Comparison of ENCODE assay signal across 10 mouse cellular contexts in the genomic region with DNA sequence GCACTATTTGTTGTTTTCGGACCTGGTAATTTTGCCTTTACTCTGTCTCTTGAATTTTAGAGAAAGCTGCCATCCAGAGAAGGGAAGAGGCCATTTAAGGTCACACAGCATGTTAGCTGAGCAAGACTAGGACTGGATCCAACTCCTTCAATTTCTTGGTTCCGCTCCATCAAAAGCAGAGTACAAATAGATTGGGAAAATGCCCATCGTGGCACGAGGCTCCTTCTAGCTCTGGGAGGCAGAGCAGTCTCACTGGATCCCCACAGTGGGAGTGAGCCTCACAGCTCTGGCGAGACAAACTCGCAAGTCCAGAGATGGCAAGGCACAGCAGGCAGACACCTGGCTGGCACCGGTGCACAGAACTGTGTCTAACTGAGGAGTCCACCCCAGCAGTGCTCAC.
DNase-seq lines count a peak whose midpoint lies in the region; ATAC-seq lines count a peak whose summit lies in the region.
"Had no signal": no experiment of that assay in that cellular context is flagged by ENCODE, and none has a peak within 500 bp of the region (broad histone marks: within the 10 kb centered on the region; RNA-seq: fewer than 3 reads in every experiment).

No protein-coding gene starts in this region.

- no peaks in the 10 kb centered on the region for H3K27me3 ChIP-seq in kidney, embryonic 15.5 days
- H3K27me3 ChIP-seq in heart, embryonic 15.5 days = peaks cover 7% of the 10 kb centered on the region; the same call in 1 of the 2 replicates
- H3K27me3 ChIP-seq: stomach, embryonic 15.5 days had no signal

- no peaks in the 10 kb centered on the region for H3K9me3 ChIP-seq in kidney, embryonic 15.5 days (replicated peaks)
- H3K9me3 ChIP-seq in heart, embryonic 15.5 days (replicated peaks) = no peaks in the 10 kb centered on the region
- H3K9me3 ChIP-seq: megakaryocyte, embryonic 14.5 days; stomach, embryonic 15.5 days had no signal

- H3K27ac ChIP-seq in kidney, embryonic 15.5 days = no peak overlapping the region
- H3K27ac ChIP-seq in heart, embryonic 15.5 days = no peak overlapping the region
- H3K27ac ChIP-seq: stomach, embryonic 15.5 days had no signal

- H3K4me1 ChIP-seq in kidney, embryonic 15.5 days = peaks cover 11% of the 10 kb centered on the region; the same call in 1 of the 2 replicates
- no peaks in the 10 kb centered on the region for H3K4me1 ChIP-seq in heart, embryonic 15.5 days (replicated peaks)
- H3K4me1 ChIP-seq: stomach, embryonic 15.5 days had no signal

- 79% methylated on average over 7 of the region's 7 CpGs for WGBS in kidney, embryonic 15.5 days
- 77% methylated on average over 7 of the region's 7 CpGs for WGBS in heart, embryonic 15.5 days

- H3K36me3 ChIP-seq in kidney, embryonic 15.5 days = no peaks in the 10 kb centered on the region
- H3K36me3 ChIP-seq in heart, embryonic 15.5 days = no peaks in the 10 kb centered on the region
- H3K36me3 ChIP-seq: stomach, embryonic 15.5 days had no signal

- no peak for ATAC-seq in kidney, embryonic 15.5 days (replicated peaks; ENCODE audit: low FRiP score)
- 0 out of 2 replicates have a peak, but pooled peaks have one; percentile 35 for ATAC-seq in heart, embryonic 15.5 days (replicated peaks; ENCODE audit: insufficient number of reproducible peaks, insufficient read depth, low FRiP score, low read depth)
- ATAC-seq in erythroid progenitor cell, adult 5-6 weeks (replicated peaks; ENCODE audit: low FRiP score, poor library complexity, severe bottlenecking) = no peak

- H3K4me3 ChIP-seq in kidney, embryonic 15.5 days (replicated peaks) = no peak overlapping the region
- H3K4me3 ChIP-seq in heart, embryonic 15.5 days = no peak overlapping the region
- H3K4me3 ChIP-seq: megakaryocyte, embryonic 14.5 days; stomach, embryonic 15.5 days had no signal

- H3K4me2 ChIP-seq in kidney, embryonic 15.5 days = no peak overlapping the region
- H3K4me2 ChIP-seq in heart, embryonic 15.5 days = no peak overlapping the region
- H3K4me2 ChIP-seq: stomach, embryonic 15.5 days had no signal

- H3K9ac ChIP-seq in kidney, embryonic 15.5 days = no peak overlapping the region
- H3K9ac ChIP-seq in heart, embryonic 15.5 days = no peak overlapping the region
- H3K9ac ChIP-seq: stomach, embryonic 15.5 days had no signal

- peak; percentile 5 for DNase-seq in kidney, adult 18-20 months
- peak; percentile 84 for DNase-seq in cerebellum, adult 11-12 months
- peak; percentile 24 to 49 for DNase-seq in left cerebral cortex, postnatal 36 days (ENCODE audit: low spot score in 2 of 2)
- no peak for DNase-seq in MN1 (ENCODE audit: low spot score)
- no peak for DNase-seq in neural tube, embryonic 10.5 days (ENCODE audit: extremely low spot score, low spot score)

- intact Hi-C loops in left cerebral cortex, postnatal 36 days (cut with DNase I) = no loop called here

Comparison
In these comparisons a context has a peak if more than half of its experiments do, and no peak if none do; other contexts are left out.
1. DNase-seq: peak in kidney, adult 18-20 months (single experiment), cerebellum, adult 11-12 months (single experiment) and left cerebral cortex, postnatal 36 days (2 of 2); none in MN1 (single experiment) and neural tube, embryonic 10.5 days (single experiment).